Mouse (Mus musculus): ENCODE measurements around the gene Nptxr. TPM values are rescaled to one million over a fixed set of nuclear protein-coding genes. Genes with fewer than 3 reads are reported as not detected.

The Nptxr gene
- polyA plus RNA-seq, 2 experiments, result 2.6 to 9.3 TPM

DNA sequence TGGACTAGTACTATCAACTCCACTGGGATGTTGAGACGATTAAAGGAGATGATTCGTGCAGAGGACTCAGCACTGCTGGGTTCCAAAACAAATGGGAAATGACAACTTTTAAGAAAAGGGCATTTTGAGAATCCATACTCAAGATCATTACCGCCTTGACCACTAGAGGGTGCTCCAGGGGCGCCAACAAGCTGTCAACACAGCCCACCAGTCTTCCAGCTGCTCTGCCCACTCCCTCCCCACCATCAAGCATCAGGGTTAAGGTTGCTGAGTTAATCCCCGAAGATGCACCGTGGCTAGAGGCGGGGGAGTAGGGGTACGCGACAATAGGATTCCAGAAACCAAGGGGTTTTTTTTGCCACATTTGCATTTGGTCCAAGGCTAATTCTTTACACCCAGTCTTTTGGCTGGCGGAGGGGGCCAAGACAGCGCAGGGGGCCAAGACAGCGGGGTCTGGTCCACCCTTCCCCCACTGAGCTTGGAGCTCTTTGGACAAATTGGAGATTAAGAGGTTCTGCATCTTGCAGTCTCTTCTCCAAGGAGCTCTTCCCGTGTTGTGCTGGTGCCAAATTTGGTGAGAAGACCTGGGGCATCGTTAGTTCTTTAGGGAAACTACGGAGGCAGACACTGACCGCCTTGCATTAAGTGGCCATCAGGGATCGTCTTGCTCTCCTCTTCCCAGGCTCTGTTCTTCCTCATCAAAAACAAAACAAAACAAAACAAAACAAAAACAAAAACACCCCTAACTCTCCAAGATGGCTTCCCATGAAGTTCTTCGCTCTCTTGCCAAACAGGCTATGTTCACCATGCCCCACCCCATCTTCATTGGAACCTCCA is 27.7 kb upstream of the Nptxr start:
- no peak for TF ChIP-seq POLR2A (IDR thresholded peaks at IDR 0.05; ENCODE audit: borderline replicate concordance, extremely low read depth, insufficient read depth, insufficient read length)
- Histone ChIP-seq H3K9ac (ENCODE audit: low read depth, low read length, severe bottlenecking) (peak overlapping the region; percentile 80), H3K4me2 (replicated peaks; ENCODE audit: low read depth, low read length, severe bottlenecking) (peak overlapping the region; percentile 81), H3K27me3 (ENCODE audit: control insufficient read depth, insufficient read depth, low read length) (no peaks in the 10 kb centered on the region), H3K9me3 (ENCODE audit: control insufficient read depth, low read length) (no peaks in the 10 kb centered on the region), H3K27ac (replicated peaks; ENCODE audit: low read depth, low read length) (peak overlapping the region; percentile 95; the same call in 1 of the 2 replicates), H3K36me3 (ENCODE audit: control insufficient read depth, insufficient read depth, low read length) (peaks cover 39% of the 10 kb centered on the region), H3K4me3 (replicated peaks; ENCODE audit: low read length) (peak overlapping the region; percentile 69), H3K4me1 (ENCODE audit: control insufficient read depth, insufficient read depth, low read length) (peaks cover 28% of the 10 kb centered on the region)
- DNase-seq (ENCODE audit: low spot score) (peak; percentile 86), ATAC-seq (ENCODE audit: low FRiP score, low read depth) (no peak)
- 31% methylated on average over 18 of the region's 18 CpGs for WGBS

DNA sequence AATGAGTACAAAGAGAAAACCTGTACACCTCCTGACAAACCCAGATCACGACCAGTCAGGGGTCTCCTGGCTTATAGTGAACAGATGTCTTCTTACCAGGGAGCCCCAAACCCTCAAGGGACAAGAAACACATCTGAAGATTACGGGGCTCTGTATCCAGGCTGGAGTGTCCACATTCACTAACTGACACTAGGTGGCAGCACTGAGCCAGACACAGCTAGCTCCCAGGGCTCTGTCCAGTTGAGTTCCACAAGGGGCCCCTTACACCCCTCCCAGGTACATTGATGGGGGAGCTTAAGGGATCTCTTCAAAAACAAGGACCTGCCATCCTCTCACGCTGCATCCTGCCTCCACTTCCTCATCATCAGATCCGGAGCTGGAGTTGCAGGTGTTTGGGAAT is 25.8 kb upstream of the Nptxr start:
- peaks cover 24% of the 10 kb centered on the region for H3K4me1 ChIP-seq (ENCODE audit: control insufficient read depth, insufficient read depth, low read length)
- TF ChIP-seq POLR2A (IDR thresholded peaks at IDR 0.05; ENCODE audit: borderline replicate concordance, extremely low read depth, insufficient read depth, insufficient read length), result no peak
- no peak overlapping the region for H3K9ac ChIP-seq (ENCODE audit: low read depth, low read length, severe bottlenecking)
- no peak overlapping the region for H3K27ac ChIP-seq (replicated peaks; ENCODE audit: low read depth, low read length)
- peaks cover 57% of the 10 kb centered on the region for H3K36me3 ChIP-seq (ENCODE audit: control insufficient read depth, insufficient read depth, low read length)
- WGBS, result 13% methylated on average over 4 of the region's 4 CpGs
- H3K4me2 ChIP-seq (replicated peaks; ENCODE audit: low read depth, low read length, severe bottlenecking), result no peak overlapping the region
- ATAC-seq (ENCODE audit: low FRiP score, low read depth), result no peak
- DNase-seq (ENCODE audit: low spot score), result peak; percentile 88
- H3K4me3 ChIP-seq (replicated peaks; ENCODE audit: low read length), result no peak overlapping the region
- no peaks in the 10 kb centered on the region for H3K27me3 ChIP-seq (ENCODE audit: control insufficient read depth, insufficient read depth, low read length)
- H3K9me3 ChIP-seq (ENCODE audit: control insufficient read depth, low read length), result no peaks in the 10 kb centered on the region

DNA sequence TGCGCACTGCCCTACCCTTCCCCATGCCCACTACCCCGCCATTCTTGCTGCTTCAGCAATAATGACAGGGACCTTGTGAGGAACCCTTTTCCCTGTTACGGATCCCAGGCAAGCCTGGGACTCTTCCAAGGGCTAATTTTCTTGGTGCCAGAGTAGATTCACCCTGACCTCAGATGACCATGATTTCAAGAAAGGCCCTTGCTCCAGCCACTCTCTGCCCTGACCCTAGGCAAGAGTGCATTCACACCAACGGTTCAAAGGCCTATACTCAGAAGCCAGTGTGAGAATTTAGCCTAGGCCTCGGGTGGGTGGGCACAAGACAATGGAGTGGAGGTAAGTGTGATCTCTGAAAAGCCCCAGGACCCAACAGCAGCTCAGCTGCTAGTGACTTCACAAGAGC is 24.9 kb upstream of the Nptxr start:
- Histone ChIP-seq H3K27me3 (ENCODE audit: control insufficient read depth, insufficient read depth, low read length) (no peaks in the 10 kb centered on the region), H3K36me3 (ENCODE audit: control insufficient read depth, insufficient read depth, low read length) (peaks cover 65% of the 10 kb centered on the region), H3K27ac (replicated peaks; ENCODE audit: low read depth, low read length) (no peak overlapping the region), H3K9me3 (ENCODE audit: control insufficient read depth, low read length) (no peaks in the 10 kb centered on the region), H3K4me2 (replicated peaks; ENCODE audit: low read depth, low read length, severe bottlenecking) (no peak overlapping the region), H3K4me1 (ENCODE audit: control insufficient read depth, insufficient read depth, low read length) (peaks cover 15% of the 10 kb centered on the region), H3K9ac (ENCODE audit: low read depth, low read length, severe bottlenecking) (no peak overlapping the region), H3K4me3 (replicated peaks; ENCODE audit: low read length) (no peak overlapping the region)
- WGBS, result 84% methylated on average over 5 of the region's 5 CpGs
- no peak for ATAC-seq (ENCODE audit: low FRiP score, low read depth)
- TF ChIP-seq POLR2A (IDR thresholded peaks at IDR 0.05; ENCODE audit: borderline replicate concordance, extremely low read depth, insufficient read depth, insufficient read length), result no peak
- no peak for DNase-seq (ENCODE audit: low spot score)

- ATAC-seq (ENCODE audit: low FRiP score, low read depth) (no peak), DNase-seq (ENCODE audit: low spot score) (no peak)
- Histone ChIP-seq H3K36me3 (ENCODE audit: control insufficient read depth, insufficient read depth, low read length) (peaks cover 71% of the 10 kb centered on the region), H3K4me3 (replicated peaks; ENCODE audit: low read length) (no peak overlapping the region), H3K9me3 (ENCODE audit: control insufficient read depth, low read length) (no peaks in the 10 kb centered on the region), H3K27me3 (ENCODE audit: control insufficient read depth, insufficient read depth, low read length) (no peaks in the 10 kb centered on the region), H3K4me1 (ENCODE audit: control insufficient read depth, insufficient read depth, low read length) (peaks cover 17% of the 10 kb centered on the region), H3K4me2 (replicated peaks; ENCODE audit: low read depth, low read length, severe bottlenecking) (no peak overlapping the region), H3K9ac (ENCODE audit: low read depth, low read length, severe bottlenecking) (0 out of 2 replicates have a peak overlapping the region, but pooled peaks have one; percentile 21), H3K27ac (replicated peaks; ENCODE audit: low read depth, low read length) (no peak overlapping the region)
- WGBS, result 67% methylated on average over 44 of the region's 46 CpGs
- no peak for TF ChIP-seq POLR2A (IDR thresholded peaks at IDR 0.05; ENCODE audit: borderline replicate concordance, extremely low read depth, insufficient read depth, insufficient read length)
Measured at GRCm38 (mm10) chr15:79828366-79829035, 23.9 kb upstream of the Nptxr start.

- no peak overlapping the region for H3K4me2 ChIP-seq (replicated peaks; ENCODE audit: low read depth, low read length, severe bottlenecking)
- peaks cover 78% of the 10 kb centered on the region for H3K36me3 ChIP-seq (ENCODE audit: control insufficient read depth, insufficient read depth, low read length)
- no peak overlapping the region for H3K27ac ChIP-seq (replicated peaks; ENCODE audit: low read depth, low read length)
- H3K4me3 ChIP-seq (replicated peaks; ENCODE audit: low read length), result no peak overlapping the region
- TF ChIP-seq POLR2A (IDR thresholded peaks at IDR 0.05; ENCODE audit: borderline replicate concordance, extremely low read depth, insufficient read depth, insufficient read length), result no peak
- DNase-seq (ENCODE audit: low spot score) (no peak), ATAC-seq (ENCODE audit: low FRiP score, low read depth) (no peak)
- no peaks in the 10 kb centered on the region for H3K9me3 ChIP-seq (ENCODE audit: control insufficient read depth, low read length)
- peaks cover 15% of the 10 kb centered on the region for H3K4me1 ChIP-seq (ENCODE audit: control insufficient read depth, insufficient read depth, low read length)
- WGBS, result 84% methylated on average over 10 of the region's 11 CpGs
- H3K9ac ChIP-seq (ENCODE audit: low read depth, low read length, severe bottlenecking), result no peak overlapping the region
- H3K27me3 ChIP-seq (ENCODE audit: control insufficient read depth, insufficient read depth, low read length), result no peaks in the 10 kb centered on the region
Measured at GRCm38 (mm10) chr15:79827778-79828210, 23.2 kb upstream of the Nptxr start.
